Mouse (Mus musculus) spleen, postnatal 14 days (tissue): ENCODE results near the gene Nadk2.
A peak's percentile ranks its signal among the peaks of the same experiment; 100 is the strongest.

Experiments used
- DNase-seq, 2 experiments: peaks; one replicate each; pipeline ENCODE4 v3.0.0; 2021 to 2022; ENCODE audit warnings: low spot score in 2 of 2

The Nadk2 gene

DNA sequence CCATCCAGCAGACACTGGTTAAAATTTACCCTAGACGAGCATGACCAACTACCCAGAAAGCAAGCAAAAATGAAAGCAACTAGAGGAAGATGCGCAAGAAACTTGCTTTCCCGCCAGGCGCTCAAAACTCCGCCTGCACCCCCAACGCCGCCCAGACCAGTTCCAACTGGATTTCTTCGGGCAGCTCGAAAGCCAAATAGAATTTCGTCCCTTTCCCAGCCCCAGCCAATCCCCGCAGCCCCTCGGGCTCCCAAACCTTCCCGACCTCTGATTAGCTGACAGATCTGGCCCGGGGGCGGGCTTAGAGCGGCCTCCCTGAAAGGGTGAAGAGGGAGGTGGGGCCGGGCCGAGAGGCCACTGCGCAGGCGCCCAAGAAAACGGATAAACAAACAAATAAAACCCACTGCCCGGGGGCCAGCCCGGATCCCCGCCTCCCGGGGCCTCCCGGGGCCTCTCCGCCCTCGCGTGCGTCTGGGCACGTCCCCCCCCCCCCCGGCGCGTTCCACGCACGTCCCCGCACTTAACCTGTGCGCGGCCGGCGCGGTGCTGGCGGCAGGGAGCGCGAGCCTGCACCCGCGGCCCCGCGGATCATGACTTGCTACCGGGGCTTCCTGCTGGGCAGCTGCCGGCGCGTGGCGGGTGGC lies at the start of gene Nadk2:
Gene Nadk2 (plus strand): TSS at position 349 of the 644 bp plus-strand sequence.
- DNase-seq: peak; percentile 96

DNA sequence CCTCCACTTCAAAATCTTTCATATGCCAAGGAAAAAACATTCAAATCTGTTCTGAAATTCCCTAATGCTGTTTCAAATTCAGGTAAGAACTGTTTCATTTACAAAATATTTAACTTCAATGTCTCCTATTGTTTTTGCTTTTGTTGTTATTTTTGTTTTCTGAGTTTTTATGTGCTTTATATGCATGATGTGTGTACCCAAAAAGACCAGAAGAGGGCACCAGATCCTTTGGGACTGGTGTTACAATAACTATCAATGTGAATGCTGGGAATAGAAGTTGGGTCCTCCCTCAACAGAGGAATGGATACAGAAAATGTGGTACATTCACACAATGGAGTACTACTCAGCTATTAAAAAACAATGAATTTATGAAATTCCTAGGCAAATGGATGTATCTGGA lies 15.4 kb upstream of the Nadk2 start:
- no peak for DNase-seq

DNA sequence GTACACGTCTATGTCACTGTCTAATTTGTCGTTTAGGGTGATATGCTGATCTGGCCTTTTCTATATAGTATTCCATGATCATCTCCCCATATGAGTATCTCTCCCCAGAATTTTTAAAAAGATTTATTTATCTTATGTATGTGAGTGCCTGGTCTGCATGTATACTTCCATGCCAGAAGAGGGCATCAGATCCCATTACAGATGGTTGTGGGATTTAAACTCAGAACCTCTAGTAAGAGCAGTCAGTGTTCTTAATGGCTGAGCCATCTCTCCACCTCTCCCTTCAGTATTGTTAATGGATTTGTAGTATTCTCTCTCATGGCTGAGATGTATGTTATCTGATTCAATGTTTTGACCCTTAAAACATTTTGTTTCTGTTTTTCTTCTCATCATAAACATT lies 11.2 kb upstream of the Nadk2 start:
- no peak for DNase-seq

DNA sequence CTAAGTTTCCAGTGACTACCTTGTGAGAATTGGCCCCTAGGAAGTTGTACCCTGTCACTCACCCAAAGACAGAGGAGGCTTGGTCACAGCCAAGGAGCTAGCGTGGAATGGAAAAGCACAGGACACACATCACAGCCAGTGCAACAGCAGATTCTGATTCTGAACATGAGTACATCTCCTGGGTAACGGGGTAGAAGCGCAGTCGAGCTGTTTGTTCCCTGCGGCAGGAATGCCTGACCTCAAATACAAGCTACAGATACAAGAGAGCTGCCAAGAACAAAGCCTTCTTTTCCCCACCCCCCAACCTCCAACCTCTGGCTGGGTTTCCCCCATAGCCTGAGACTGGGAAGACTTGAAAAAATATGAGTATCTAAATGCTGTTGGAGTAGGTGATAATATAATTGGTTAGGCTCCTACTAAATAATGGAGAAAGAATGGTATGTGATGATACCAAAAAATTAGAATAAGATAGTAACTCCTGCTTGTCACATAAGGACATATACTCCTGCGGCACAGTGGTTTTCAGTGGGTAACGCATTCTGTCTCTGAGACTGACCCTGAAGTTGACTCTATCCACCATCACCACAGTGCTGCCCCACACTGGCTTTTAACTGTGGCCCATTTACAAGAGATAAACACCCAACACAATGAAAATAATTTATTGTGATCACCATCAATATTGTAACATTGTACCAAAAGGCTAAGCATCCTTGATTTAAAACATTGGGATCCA lies 9.7 kb upstream of the Nadk2 start:
- no peak for DNase-seq

DNA sequence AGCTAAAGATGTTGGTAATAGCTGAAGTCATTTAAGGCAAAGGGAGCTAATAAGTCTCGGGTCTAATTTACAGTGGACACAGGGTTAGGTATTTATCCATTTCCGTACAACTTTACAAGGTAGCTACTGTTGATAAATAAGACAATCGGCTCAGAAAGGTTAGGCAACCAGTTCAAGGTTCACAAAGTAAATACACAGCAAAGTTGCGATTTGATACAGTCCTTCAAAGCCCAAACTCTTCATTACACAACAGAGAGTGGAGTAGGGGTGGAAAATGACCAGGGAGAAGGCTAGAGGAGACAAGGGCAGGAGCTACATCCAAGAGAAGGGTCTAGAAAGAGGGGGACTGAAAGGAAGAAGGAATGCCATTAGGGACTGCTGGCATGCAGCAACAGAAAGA lies 2.2 kb upstream of the Nadk2 start:
- no peak for DNase-seq

DNA sequence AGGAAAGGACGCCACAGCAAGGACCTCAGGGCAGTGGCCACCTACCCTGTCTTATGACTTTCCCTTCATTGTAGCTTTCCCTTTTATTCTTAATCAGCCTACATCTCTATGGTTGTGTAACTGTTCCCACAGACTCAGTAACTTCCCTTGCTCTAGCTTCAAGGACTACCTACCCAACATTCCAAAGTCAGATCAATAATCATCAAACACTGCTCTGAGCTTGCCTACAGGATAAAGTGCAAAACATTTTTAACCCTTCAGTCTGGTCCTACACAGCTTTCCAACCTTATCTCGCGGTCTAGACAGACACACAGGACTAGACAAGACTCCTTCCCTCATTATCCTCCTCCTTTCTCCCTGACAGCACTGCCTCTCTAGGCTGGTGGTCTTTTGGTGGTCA lies 707 bp upstream of the Nadk2 start:
- DNase-seq: no peak

DNA sequence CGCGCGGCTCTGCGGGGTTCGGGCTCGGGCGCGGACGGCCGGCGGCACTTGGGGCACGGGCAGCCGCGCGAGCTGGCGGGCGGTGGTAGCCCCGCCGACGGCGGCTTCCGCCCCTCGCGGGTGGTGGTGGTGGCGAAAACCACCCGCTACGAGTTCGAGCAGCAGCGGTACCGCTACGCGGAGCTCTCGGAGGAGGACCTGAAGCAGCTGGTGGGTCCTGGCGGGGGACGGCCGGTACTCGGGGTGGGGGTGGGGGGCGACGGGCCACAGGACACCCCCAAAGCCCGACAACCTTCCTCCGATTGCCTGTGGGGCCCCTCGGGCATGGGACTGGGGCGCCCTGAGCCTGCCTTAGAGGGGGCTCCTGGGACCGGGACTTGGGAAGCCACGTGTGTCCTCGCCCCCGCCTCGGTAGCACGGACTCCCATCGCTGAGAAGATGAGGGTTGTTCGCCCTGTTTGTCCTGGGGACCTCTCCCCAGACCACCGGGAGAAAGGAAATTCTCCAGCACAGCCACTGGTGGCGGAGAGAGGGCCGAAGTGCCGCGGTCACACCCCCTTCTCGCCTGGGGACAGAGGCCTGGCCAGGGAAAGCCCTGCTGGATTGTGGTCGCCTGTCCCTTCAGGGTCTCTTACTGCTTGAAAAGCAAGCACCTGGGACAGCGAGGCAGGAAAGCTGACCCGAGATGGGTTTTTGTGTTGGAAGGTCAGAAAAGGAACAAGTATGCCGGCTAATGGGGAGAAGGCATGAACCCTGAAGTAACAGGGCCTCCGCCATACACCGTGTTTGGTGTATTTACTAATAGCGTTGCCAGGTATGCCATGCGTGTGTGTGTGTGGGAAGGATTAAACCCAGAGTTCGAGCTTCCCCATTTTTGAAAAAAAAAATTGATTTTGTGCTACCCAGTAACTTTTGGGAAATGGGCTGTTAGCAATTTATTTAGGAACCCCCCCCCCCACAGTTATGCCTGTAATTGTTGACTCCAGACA lies 790 bp downstream of the Nadk2 start:
- peak; percentile 37 to 52 for DNase-seq

DNA sequence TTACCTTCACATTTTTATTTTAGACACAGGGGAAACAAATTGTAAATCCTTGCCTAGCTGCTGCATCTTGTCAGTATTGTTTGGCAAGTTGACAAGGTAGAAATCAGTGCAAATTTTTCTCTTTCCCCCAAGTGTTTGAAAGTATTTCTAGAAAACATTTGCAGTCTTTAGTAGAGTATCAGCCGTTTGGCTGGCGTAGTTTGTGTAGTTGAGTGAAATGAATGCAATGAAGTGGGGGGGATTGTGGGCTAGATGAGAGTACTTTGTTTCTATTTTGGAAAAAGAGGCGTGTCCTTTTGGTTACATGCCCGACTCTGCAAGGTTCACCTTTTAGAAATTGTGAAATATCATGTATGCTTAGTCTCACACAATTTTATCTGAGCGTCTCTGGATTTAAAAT lies 1.6 kb downstream of the Nadk2 start:
- no peak for DNase-seq

DNA sequence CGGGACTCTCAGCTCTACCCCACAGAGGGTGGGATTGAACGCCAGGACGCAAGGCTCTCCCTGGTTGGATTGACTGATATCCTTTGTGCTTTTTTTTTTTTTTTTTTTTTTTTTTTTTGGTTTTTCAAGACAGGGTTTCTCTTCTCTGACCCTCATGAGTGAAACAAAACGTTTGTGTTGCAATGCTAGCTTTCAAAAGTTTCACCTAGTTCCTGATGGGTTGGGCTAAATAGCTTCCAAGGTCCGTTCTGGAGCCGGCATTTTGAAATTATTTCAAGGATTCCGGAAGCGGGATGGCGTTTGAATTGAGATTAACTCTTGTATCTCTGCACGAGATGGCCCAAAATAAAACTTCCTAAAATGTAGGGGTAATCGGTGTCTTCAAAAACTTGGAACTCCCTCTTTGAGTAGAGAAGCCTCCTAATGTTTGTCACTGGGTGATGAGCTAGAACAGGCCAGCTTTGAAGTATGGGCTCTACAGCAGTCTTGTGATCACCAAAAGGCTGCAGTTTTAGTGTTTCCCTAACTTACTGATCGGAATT lies 2.1 kb downstream of the Nadk2 start:
- DNase-seq: no peak

DNA sequence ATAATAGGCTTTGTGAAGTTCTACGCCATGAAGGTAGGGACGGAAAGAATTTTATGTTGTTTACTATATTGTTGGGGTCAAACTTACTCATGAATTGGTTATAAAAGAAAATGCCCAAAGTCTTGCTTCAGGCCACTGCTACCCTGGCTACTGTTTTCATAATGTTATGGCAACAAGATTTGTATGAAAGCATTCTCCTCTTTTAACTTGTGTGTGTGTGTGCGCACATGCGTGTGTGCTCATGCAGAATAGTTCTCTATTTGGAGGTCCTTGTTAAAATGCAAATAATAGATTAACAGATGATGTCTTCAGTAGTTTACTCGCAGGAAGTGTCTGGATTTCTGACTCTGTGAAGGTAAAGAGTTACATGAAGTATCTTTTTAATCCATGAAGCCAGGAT lies 2.6 kb downstream of the Nadk2 start:
- no peak for DNase-seq

DNA sequence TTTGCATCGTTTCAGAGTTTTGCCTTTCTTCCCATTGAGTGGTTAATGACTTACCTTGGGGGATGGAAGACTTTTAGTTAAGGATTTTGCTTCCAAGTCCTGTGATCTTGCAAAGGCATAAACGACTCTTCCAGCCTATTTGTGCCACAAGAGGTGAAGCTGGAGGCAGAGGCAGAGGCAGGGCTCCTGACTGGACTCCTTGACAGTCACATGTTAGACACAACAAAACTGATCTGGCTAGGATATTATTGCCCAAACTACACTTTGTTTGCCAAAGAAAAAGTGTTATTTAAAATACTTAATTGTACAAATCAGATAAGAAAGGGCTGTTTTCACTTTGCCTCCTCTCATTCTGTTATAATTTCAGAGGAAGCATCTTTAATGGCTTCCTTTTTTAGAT lies 3.1 kb downstream of the Nadk2 start:
- DNase-seq: no peak

DNA sequence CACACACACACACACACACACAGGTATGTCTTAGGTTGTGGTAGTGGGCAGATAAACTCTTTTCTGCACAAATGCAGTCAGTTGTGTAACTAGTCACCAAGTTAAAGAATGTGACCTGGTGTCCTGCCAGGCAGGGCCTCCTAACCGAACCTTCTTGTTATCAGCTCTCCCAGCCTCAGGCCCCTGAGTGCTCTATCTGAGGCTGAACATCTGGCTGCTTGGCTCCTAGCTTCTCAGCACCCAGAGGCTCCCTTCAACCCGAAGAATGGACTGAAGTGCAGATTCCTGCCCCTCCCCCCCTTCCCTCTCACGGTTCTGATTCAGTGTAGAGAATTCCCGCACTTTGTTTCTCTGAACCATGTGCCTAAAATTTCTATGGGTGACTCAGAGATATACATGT lies 3.6 kb downstream of the Nadk2 start:
- DNase-seq: peak; percentile 40 to 63

DNA sequence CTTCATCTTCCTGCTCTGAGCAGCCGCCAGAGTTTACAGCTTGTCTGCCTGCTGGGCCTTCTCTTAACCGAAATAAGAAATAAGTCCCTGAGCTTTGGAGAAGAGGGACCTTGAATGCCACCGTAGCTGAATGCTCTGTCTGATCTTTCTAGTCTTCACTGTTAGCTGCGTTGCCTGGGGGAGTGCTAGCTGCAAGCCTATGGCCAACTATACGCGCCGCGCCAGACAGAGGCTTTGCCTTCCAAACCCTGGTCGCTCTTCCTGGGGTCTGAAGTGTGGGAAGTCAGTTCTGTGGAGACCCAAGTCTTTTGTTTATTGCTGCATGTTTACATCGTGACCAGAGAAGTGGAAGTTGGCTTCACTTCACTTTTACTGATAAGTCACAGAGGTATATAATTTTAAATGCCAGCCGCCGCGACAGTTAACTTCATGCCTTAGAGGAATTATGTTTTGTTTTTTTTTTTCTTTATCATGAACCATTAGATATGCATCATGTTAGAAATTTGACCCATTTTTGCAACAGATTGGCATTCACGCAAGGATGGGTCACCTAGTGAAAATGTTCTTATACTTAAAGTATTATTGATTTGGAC lies 4.6 kb downstream of the Nadk2 start:
- DNase-seq: no peak

DNA sequence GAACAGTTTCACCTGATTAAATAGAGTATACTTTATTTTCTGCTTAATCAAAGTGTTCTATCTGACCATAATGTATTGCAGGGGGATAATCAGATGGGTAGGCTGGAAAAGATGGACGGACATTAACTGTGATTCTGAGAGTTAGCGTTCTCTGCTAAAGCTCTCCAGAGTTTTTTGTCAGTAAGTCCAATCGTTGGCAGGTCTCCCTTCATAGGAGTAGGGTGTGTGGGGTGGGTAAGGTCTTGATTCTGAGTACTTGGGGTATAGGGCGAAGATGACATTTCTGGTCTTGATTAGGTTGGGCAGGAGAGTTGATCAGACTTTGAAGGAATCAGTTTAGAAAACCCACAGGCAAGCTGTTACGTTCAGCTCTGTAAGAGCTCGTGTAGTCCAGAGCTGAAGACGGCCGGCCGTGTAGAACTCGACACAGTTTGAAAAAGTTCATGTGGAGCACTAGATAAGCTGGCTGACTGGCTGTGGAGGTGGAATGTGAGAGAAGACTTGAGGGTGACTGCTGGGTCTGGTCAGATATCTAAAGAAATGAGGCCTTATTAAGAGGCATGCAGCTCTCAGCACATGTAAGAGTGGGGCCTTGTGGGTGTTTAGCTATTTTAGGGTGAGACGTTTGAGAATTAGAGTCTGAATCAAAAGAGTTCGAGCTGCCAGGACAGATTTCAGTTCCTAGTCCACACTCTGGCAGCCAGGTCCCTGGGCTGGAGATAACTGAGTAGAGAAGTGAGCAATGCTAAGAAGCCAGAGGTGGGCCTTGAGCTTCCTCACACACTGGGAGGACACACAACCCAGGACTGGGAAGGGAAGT lies 7.6 kb downstream of the Nadk2 start:
- no peak for DNase-seq

DNA sequence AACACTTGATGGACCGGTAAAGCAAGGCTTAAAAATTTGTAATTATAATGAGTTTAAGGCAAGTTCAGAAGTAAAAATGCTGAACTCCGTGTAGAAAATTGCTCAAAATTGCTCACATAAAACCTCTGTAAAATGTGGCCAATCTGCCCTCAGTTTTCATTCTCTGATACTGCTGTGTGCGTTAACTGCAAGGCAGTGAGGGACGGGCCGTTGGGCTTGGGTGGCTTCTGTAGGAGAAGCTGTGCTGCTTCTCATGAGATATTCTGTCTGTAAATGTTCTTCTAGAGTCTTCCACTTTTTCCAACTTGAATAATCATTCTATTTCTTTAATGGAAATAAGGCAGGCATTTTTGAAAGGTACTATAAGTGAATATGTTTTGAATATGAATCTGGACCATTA lies 8.6 kb downstream of the Nadk2 start:
- DNase-seq: no peak

DNA sequence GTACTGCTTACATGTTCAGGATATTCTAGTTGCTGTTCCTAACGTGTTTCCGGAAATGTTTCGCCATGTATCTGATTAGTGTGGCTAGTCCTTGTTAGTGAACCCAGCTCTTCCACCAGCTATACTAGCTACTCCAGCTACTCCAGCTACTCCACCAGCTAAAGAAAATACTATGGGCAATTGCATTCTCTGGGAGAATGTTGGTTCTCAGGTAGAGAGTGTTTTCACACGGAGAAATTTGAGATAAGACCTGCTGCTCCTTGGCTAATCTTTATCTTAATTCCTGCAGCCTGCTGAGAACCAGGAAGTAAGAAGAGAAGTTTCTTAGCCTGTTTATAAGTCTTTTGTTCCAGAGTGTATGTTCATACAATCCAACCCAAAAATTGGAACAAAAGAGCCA lies 9.1 kb downstream of the Nadk2 start:
- DNase-seq: no peak

DNA sequence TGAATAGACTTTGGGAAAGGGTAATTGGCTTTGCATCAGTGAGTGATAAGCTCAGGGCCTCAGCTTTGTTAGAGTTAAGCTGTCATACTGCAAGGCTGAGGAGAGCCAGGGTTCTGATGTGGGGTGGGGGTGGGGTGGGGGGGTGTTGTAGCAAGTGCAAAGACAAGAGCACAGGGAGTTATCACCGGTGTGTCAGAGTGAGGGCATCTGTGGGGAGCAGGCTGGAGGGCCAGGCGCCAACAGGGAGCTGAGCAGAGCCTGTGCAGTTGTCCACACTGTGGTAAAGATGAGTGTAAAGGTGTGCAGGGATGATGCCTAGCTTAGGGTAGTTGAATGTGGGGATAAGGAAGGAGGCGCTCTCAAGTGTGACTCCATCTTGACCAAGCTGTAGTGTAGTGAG lies 10.2 kb downstream of the Nadk2 start:
- no peak for DNase-seq

DNA sequence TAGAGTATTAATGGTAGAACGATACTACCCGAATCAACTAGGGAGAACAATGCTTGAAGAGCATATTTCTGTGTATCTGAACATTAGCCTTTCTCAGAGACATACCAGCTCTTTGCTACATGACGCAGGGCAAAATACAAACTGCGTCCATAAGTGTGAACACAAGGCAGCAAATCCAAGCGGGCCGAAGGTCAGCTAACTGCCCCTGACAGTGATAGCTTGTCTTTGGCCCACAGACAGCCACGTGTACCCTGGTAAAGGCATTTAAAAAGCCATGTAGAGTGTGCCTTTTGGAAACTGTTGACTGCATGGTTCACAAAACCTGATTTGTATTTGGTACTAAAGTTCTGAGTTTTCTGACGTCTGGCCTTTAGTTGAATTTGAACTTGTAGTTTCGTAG lies 11.7 kb downstream of the Nadk2 start:
- DNase-seq: no peak

DNA sequence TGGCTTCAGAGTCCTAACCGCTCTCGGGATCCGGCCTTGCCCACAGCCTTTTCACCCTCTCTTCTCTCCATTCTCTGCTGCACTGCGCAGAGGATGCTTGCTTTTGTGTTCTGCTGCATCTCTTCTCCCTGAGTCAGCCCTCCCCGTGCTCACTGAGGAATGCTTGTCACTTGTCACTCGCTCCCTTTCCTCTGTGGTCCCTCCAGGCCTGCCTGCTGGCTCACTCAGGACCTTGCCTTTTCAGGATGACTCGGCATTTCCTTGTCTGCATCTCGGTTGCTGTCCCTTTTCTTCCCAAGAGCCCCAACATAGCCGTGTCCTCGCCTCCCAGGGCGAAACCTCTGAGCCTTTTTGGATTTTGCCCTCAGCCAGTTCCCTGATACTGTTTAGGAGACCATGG lies 15.8 kb downstream of the Nadk2 start:
- no peak for DNase-seq

DNA sequence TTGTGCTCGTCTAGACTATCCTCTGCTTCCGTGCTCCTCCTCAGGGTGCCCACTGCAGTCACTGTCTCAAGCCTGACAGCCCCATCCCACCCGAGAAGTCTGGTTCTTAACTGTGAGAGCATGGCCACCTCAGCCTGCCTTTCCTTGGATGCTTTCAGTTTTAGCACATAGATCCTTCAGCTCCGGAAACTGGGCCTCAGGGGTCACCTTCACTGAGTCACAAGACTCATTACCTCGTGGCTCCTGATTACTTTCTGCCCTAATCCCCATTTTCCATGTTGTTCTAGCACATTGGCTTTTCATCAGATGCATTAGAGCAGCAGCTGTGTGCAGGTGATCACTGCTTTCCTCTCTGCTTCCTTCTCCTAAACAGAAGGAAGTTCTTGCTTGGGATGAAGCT lies 16.4 kb downstream of the Nadk2 start:
- DNase-seq: no peak
